Mouse (Mus musculus) lung, postnatal 10 days (tissue): Measurements from ENCODE around the gene Olfr780.
"Not testable (repeated sequence)": the region's sequence is repeated elsewhere in the genome, so short reads cannot be mapped to it uniquely, and the experiment has no call there.

Source experiments
- DNase-seq: peaks from one replicate; pipeline ENCODE4 v3.0.0; 2021

Olfr780 gene

DNA sequence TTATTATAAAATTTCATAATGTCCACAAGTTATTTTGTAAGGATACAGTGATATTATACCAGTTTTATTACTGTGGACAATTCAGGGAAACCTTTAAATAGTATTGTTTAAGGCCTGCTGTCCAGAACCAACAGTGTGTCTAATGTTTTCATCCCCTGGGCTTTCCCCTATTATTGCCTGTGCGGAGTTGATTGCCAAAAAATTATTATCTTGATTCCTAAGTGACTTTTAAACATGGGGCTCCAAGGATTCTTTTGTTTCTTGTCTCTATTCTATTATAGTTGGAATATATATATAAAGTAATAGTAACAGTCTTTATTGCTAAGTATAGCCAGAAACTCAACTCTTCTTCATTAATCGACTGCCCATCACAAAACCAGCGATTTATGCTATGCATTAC is at the start of gene Olfr780:
Gene Olfr780, plus strand, starts transcription at position 301 of the 400 bp plus-strand sequence.
- DNase-seq, result no peak

DNA sequence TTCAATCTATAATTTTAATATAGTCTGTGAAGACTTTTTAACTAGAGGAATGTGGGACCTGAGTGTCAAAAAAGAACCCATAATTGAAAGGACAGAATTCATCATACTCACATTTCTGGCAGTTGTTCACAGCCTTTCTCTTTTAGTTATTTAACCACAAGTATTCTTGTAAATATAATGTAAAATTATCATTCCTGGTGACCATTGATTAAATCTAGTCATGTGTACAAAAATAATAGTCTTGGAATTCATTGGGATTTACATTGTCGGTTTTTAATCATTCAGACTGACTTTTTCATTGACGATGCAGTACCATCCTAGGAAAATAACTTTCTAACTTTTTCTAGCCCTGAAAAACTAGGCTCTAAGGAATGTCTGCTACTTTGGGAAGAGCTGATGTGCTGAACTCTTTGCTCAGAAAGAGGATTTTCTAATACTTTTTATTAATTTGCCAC is 46.8 kb upstream of the Olfr780 start, which contains the start of gene Olfr777:
Gene Olfr777, minus strand, starts transcription at position 405 of the 455 bp plus-strand sequence.
- no peak for DNase-seq

GRCm38 (mm10) chr10:129312973-129313372 is 4.9 kb upstream of the Olfr780 start:
- DNase-seq, result not testable (repeated sequence)

DNA sequence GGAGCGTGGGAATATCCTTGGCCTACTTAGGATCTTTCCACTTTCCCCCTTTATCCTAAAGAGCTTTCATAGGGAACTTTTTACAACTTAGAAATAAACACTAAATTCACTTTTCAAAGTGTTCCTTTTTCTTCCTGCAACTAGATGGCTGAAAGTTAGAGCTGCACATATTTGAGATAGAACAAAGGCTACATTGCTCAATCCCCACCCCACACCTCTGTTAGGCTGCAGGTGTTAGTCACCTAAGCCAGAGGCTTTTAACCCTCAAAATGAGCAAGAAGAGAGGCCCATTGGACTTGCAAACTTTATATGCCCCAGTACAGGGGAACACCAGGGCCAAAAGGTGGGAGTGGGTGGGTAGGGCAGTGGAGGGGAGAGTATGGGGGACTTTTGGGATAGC is 4.4 kb upstream of the Olfr780 start:
- not testable (repeated sequence) for DNase-seq

GRCm38 (mm10) chr10:129328554-129328953 is 10.6 kb downstream of the Olfr780 start, which contains the start of gene Olfr781:
Gene Olfr781, plus strand, starts transcription at chr10:129328854.
- DNase-seq, result no peak

DNA sequence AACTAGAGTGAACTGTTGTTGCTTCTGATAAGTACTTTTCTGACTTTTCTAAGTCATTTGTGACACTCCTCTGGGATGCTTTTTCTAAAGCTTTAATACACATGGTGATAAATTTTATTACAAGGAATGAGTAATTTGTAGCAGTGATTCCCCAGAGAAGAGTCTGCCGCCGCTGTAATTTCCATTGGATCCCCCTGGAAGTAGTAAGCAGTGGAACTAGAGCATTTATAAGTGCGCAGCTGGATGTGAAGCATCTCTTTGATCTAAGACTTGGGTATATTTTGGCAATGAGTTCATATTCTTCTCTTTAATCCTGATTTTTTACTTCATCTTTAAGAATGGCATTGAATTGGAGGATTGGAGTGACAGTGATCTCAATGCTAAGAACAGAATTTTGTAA is 30.6 kb downstream of the Olfr780 start, which contains the start of gene Olfr782:
Gene Olfr782, plus strand, starts transcription at position 301 of the 400 bp plus-strand sequence.
- no peak for DNase-seq

- DNase-seq, result not testable (repeated sequence)
Measured at GRCm38 (mm10) chr10:129352475-129352874, 34.6 kb downstream of the Olfr780 start.

DNA sequence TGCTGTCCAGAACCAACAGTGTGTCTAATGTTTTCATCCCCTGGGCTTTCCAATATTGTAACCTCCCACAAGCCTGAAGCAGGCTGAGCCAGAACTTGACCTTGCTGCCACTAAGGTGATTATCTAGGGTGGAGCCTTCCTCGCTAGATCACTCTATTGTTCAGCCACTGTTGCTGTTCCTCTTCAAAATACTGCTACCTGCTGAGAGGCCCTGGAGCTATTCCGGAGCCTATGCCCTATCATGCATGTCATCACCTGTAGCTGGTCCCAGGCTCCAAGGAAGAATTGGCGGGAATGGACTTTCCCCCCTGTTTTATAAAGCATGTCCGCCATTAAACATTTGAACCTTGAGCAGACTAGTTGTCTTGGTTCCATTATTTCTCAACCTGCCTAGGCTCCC is 38.6 kb downstream of the Olfr780 start:
- not testable (repeated sequence) for DNase-seq

DNA sequence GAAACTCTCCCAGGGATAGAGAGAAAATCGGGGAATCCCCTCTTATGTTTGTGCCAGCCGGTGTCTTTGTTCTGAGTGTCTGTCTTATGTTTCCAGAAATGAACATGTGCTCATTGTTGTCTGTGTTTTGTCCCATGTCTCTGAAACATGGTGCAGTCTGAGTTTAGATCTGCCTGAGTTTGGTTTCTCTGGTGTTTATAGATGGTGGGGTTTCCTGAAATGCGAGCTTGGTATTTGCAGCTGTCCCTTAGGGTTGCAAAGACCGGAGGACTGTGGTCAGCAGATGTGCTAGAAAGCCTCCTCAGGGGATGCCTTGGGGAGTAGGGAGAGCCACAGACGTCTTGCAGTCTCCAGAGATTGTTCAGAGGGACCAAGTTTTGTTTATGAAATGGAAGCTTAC is 39.4 kb downstream of the Olfr780 start:
- DNase-seq, result no peak
